Mouse (Mus musculus) liver, adult 2 months (tissue): ENCODE results near the gene Gm20388.

Experiments
- CTCF ChIP-seq: fragments of 200-500 bp; IDR thresholded peaks from 2 replicates; pipeline ENCODE4 v1.5.1; 2011; ENCODE audit warnings: low read depth, low read length, control low read depth
- POLR2A ChIP-seq: fragments of 200-500 bp; IDR thresholded peaks from 2 replicates; pipeline ENCODE4 v1.6.1; 2011; ENCODE audit warnings: low read length, control low read depth; ENCODE audit not compliant: insufficient read depth; ENCODE audit errors: extremely low read depth

DNA sequence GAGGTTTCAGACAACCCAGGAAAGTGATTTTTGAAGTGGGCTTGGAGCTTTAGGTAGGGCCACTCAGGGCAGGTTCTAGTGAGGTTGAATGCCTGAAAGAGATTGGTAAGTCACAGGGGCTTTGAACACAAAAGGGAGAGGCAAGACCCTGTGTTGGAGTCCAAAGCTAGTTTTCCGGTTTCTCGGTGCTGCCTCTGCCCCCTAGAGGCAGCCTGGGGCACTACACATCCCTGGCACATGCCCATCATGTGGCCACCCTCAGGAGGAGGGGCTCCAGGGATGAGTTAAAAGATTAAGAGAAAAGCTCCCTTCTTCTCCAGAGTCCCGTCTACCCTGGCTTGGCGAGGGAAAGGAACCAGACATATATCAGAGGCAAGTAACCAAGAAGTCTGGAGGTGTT is 3496.1 kb downstream of the Gm20388 start, which contains the start of gene Mc1r:
- no peak for TF ChIP-seq POLR2A
- TF ChIP-seq CTCF: peak; percentile 94
